Mouse (Mus musculus) cerebellum, postnatal 4 days (tissue): ENCODE measurements around the gene Olfr1367.

ENCODE experiments used
- DNase-seq, 2 experiments: peaks; one replicate each; pipeline ENCODE4 v3.0.0; 2022; ENCODE audit warnings: low spot score in 2 of 2, mixed read lengths in 1 of 2

Olfr1367 gene

DNA sequence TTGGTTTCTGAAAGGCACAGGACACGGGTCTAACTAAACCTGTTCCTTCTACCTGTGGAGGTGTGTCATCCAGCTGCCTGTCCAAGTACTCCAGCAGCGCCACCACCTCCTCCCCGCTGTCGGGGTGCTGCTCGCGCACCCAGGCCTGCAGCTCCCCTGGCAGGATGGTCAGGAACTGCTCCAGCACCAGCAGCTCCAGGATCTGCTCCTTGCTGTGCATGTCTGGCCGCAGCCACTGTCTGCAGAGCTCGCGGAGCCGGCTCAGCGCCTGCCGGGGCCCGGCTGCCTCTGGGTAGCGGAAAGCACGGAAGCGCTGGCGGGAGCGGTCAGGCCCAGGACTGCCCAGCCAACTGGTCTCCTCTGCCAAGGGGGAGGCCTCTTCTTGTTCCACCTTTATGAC, 49.3 kb downstream of the Olfr1367 start:
- peak in 1 of 2 experiments; percentile 23 for DNase-seq

DNA sequence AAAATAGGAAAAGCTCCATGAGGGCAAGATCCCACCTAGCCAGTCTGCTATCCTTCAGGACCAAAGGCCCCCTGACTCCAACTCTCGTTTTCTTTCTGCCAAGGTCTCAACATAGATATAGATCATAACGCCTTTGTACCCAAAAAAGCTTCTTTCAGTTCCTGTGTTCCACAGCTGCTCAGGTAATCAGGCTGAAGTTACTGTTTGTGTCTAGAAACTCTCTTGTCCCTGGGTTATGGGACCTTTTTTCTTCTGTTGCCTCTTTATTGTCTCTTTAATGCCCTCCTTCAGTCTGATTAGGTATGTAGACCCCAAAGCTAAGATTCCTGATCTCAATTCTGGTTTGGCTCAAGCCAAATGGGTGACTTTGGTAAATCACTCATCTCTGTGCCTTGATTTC, 50.8 kb downstream of the Olfr1367 start:
- no peak for DNase-seq
